Mouse (Mus musculus) kidney, adult 2 months (tissue): ENCODE measurements around the gene Cyth4.

Source experiments
- CTCF ChIP-seq: fragments of 200-500 bp; conservative IDR thresholded peaks from 2 replicates; pipeline ENCODE4 v1.5.1; 2011; ENCODE audit warnings: low read depth, mild to moderate bottlenecking, control low read depth, low read length, moderate library complexity, mixed read lengths; ENCODE audit not compliant: insufficient read depth, insufficient read length
- POLR2A ChIP-seq: fragments of 200-500 bp; IDR thresholded peaks from one replicate; pipeline ENCODE4 v1.6.1; 2011; ENCODE audit warnings: low read depth, low read length, control low read depth

DNA sequence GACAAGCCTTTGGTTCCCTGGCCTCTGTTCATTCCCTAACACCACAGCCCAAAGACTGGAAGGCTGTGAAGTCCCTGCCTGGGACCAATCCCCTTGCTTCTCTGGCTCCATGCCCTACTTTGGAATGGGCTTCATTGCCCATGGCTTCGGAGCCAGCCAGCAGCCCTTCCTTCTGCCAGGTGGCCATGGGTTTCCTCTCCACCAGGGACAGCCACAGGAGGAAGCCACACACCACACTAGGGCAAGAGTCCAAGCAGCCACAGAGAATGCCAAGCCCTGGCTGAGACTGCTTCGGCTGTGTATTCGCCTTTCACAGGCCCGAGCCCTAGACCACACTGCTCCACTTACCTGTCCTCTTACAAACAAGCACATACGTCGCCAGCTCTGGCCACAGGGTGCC, 9.2 kb downstream of the Cyth4 start:
- TF ChIP-seq POLR2A (no peak), CTCF (no peak)
